Mouse (Mus musculus) neural tube, embryonic 14.5 days (tissue): Measurements from ENCODE around the gene Mrpl44. TPM values are rescaled to one million over a fixed set of nuclear protein-coding genes. Genes with fewer than 3 reads are reported as not detected.
A peak's percentile ranks its signal among the peaks of the same experiment; 100 is the strongest.

Experiments
- ATAC-seq: fragments of 200-750 bp; cut with Nextera tagmentation; 2 replicates; pipeline ENCODE4 v1.8.0; 2017; ENCODE audit warnings: low read depth, mild to moderate bottlenecking, moderate TSS enrichment, moderate library complexity
- H3K27ac ChIP-seq: fragments of 300-500 bp; sonication (generic); 2 replicates; pipeline ENCODE4 v1.5.1; 2014; ENCODE audit warnings: low read depth, mild to moderate bottlenecking, control low read depth, low read length, moderate library complexity, mixed read lengths
- H3K27me3 ChIP-seq: fragments of 300-500 bp; sonication (generic); 2 replicates; pipeline ENCODE4 v1.6.1; 2014; ENCODE audit warnings: low read length; ENCODE audit not compliant: control insufficient read depth, insufficient read depth
- H3K36me3 ChIP-seq: fragments of 300-500 bp; sonication (generic); 2 replicates; pipeline ENCODE4 v1.6.1; 2014; ENCODE audit warnings: low read length, mixed read lengths; ENCODE audit not compliant: control insufficient read depth, insufficient read depth
- H3K4me1 ChIP-seq: fragments of 300-500 bp; sonication (generic); 2 replicates; pipeline ENCODE4 v1.6.1; 2014; ENCODE audit warnings: low read length; ENCODE audit not compliant: control insufficient read depth, insufficient read depth
- H3K4me2 ChIP-seq: fragments of 300-500 bp; sonication (generic); 2 replicates; pipeline ENCODE4 v1.6.1; 2014; ENCODE audit warnings: mild to moderate bottlenecking, low read depth, low read length, control low read depth
- H3K4me3 ChIP-seq: fragments of 300-500 bp; sonication (generic); 2 replicates; pipeline ENCODE4 v1.5.1; 2014; ENCODE audit warnings: low read depth, low read length, control low read depth, mixed read lengths
- H3K9ac ChIP-seq: fragments of 300-500 bp; sonication (generic); replicated peaks from 2 replicates; pipeline ENCODE4 v1.6.1; 2014; ENCODE audit warnings: low read depth, mild to moderate bottlenecking, control low read depth, low read length, mixed read lengths
- H3K9me3 ChIP-seq: fragments of 300-500 bp; sonication (generic); 2 replicates; pipeline ENCODE4 v1.6.1; 2016; ENCODE audit warnings: low read length; ENCODE audit not compliant: control insufficient read depth
- WGBS: fragments of 180-500 bp; shearing (Covaris S2); extraction: QIAGEN DNeasy Blood & Tissue Kit; methylation state at CpG from one replicate; pipeline ENCODE4 v1.1.7; 2014; 5-methylcytosine and 5-hydroxymethylcytosine counted together
- polyA plus RNA-seq: library from polyadenylated mRNA; unstranded; fragments of >200 nt; fragmentation: Nextera tagmentation; extraction: Ambion mirVana; gene quantifications from 2 replicates; pipeline ENCODE4 v1.2.1, GENCODE M21; 2014

The Mrpl44 gene
- polyA plus RNA-seq, 1 experiment from 2014 or later = 36.5 TPM

DNA sequence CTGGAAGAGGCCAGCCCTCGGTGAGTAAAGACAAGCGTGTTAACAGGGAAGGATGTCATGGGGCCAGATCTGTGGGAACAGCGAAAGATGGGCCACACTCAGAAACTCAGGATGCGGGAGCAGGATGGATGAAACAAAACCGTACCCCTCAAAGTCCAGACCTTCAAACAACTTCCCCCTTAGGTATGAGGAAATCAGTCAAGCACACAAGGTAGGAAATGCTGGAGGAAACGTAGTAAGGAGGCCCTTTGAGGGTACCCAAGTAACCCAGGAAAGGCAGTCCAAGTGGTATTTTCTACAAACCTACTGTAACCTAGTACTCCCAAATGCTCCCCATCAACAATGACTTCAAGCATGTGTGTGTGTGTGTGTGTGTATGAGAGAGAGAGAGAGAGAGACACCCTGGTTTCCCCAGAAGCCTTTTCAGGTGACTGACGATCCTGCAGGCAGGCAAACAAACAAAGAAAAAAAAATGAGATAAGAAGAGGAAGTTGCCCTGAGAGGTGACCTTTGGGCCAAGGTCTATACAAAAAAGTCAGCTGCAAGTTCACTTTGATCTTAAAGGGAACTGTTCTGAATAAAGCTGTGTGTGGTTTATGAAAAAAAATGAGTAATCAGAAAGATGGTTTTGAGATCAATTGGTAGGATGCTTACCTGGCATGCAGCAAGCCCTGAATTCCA lies 23.7 kb upstream of the Mrpl44 start:
- H3K4me1 ChIP-seq = peaks cover 3% of the 10 kb centered on the region; the same call in 1 of the 2 replicates
- H3K9me3 ChIP-seq = no peaks in the 10 kb centered on the region
- H3K27me3 ChIP-seq = no peaks in the 10 kb centered on the region
- no peak overlapping the region for H3K9ac ChIP-seq
- H3K4me2 ChIP-seq = no peak overlapping the region
- WGBS = 90% methylated on average over 7 of the region's 7 CpGs
- no peak overlapping the region for H3K4me3 ChIP-seq
- no peak overlapping the region for H3K27ac ChIP-seq
- no peaks in the 10 kb centered on the region for H3K36me3 ChIP-seq
- ATAC-seq = no peak

DNA sequence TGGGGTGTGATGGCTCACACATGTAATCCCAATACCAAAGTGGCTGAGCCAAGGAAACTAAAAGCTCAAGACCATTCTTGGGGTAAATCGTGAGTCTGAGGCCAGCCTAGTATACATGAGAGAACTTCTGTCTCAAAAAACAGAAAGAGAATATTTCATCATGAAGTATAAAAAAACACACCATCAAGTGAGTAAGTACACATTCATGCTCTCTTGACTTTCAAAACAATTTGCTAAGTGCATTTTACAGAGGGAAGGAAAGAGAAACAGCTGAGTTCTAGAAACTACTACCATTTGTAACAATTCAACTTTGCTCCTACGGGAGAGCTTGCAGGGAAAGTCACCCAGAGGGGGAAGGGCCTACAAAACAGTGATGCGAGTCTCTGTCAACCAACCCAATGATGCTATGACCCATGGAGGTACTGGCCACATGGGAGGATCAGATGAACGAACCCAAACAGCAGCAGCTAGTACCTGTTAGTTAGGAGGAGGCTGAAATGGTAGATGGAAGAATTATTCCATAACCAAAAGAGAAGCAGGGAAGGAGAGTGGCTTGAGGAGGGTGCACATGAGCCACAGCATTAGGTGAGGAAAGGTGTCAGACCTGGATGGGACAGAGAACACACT lies 23.0 kb upstream of the Mrpl44 start:
- H3K4me2 ChIP-seq = no peak overlapping the region
- 88% methylated on average over 4 of the region's 4 CpGs for WGBS
- H3K4me1 ChIP-seq = peaks cover 3% of the 10 kb centered on the region; the same call in 1 of the 2 replicates
- H3K9ac ChIP-seq = no peak overlapping the region
- H3K36me3 ChIP-seq = no peaks in the 10 kb centered on the region
- H3K9me3 ChIP-seq = no peaks in the 10 kb centered on the region
- H3K4me3 ChIP-seq = no peak overlapping the region
- ATAC-seq = no peak
- no peak overlapping the region for H3K27ac ChIP-seq
- no peaks in the 10 kb centered on the region for H3K27me3 ChIP-seq

DNA sequence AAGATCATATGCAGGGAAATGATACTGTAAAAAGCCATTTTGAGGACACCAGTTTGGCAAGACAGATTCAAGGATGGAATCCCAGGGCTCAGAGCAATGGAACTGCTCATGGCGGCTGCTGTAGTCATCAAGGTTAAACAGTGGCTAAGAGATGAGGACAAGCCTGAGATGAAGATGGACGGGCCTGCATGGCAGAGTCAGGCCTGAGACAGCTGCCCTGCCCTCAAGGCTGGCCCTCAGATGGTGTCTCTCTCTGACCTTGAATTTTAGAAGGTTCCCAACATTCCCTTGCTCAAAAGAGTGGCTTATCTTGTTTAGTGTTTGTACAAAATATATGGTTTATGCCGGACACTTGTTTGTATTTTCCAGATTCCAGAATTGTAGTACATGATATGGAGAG lies 22.4 kb upstream of the Mrpl44 start:
- no peak overlapping the region for H3K4me3 ChIP-seq
- H3K27me3 ChIP-seq = no peaks in the 10 kb centered on the region
- WGBS = 94% methylated on average over 3 of the region's 3 CpGs
- no peak overlapping the region for H3K27ac ChIP-seq
- no peak overlapping the region for H3K9ac ChIP-seq
- H3K4me2 ChIP-seq = no peak overlapping the region
- H3K4me1 ChIP-seq = peaks cover 3% of the 10 kb centered on the region; the same call in 1 of the 2 replicates
- H3K9me3 ChIP-seq = no peaks in the 10 kb centered on the region
- ATAC-seq = no peak
- H3K36me3 ChIP-seq = no peaks in the 10 kb centered on the region

DNA sequence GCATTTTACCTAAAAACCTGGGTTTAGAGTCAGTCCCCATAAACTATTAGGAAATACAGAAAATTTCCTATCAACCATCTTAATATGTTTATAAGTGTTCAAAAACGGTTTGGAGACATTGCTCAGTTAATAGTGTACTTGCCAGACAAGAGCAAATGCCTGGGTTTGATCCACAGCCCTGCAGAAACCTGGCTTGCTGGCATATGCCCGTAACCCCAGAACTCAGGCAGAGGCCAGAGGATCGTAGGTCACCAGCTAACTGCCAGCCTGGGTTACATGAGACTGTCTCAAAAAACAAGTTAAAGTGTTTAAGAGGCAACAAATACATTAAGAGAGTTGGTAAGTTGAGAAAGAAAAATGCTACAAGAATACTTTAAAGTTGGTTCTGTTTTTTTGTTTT lies 20.9 kb upstream of the Mrpl44 start:
- no peak for ATAC-seq
- H3K4me3 ChIP-seq = no peak overlapping the region
- no peak overlapping the region for H3K4me2 ChIP-seq
- H3K36me3 ChIP-seq = no peaks in the 10 kb centered on the region
- no peak overlapping the region for H3K9ac ChIP-seq
- H3K4me1 ChIP-seq = peaks cover 15% of the 10 kb centered on the region
- 91% methylated on average over 3 of the region's 3 CpGs for WGBS
- H3K9me3 ChIP-seq = no peaks in the 10 kb centered on the region
- H3K27ac ChIP-seq = no peak overlapping the region
- no peaks in the 10 kb centered on the region for H3K27me3 ChIP-seq

DNA sequence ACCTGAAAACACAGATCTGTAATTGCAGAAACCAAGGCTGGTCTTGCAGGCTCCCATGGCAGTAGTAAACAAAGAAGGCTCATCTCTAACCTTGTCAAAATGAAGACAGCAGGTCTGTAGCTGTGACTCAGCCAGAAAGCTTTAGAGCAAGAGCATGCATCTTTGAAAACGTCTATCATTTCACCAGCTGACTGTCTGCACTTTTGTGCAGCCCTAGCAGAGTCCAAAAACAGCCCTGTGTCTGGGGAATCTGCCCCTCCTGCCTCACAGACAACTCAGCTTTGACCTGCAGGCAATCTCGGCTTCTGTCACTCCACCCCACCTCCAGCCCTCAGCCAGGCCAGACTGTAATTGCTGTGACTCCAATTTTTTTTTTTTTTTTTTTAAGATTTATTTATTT lies 20.4 kb upstream of the Mrpl44 start:
- Histone ChIP-seq H3K9me3 (no peaks in the 10 kb centered on the region), H3K4me2 (no peak overlapping the region), H3K9ac (no peak overlapping the region), H3K4me3 (no peak overlapping the region), H3K27ac (no peak overlapping the region), H3K36me3 (no peaks in the 10 kb centered on the region), H3K4me1 (peaks cover 18% of the 10 kb centered on the region), H3K27me3 (no peaks in the 10 kb centered on the region)
- 72% methylated on average over 2 of the region's 2 CpGs for WGBS
- ATAC-seq = no peak

DNA sequence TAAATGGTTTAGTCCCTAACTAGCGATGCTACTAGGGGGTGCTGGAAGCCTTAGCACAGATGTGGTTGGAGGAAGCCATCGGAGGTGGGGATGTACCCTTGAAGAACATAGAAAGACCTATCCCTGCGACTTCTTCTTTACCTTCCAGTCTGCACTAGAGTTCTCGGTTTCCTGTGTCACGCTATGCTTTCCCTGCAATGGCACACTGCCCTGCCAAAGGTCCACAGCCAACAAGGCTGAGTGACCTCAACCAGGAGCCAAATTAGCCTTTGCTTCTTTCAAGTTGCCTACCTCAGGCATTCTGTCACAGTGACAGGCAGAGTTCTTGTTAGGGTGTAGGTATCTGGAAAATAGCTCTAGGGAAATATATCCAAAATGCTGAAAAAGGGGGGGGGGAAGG lies 19.4 kb upstream of the Mrpl44 start:
- H3K9ac ChIP-seq = no peak overlapping the region
- no peaks in the 10 kb centered on the region for H3K9me3 ChIP-seq
- no peaks in the 10 kb centered on the region for H3K36me3 ChIP-seq
- no peak overlapping the region for H3K4me2 ChIP-seq
- ATAC-seq = no peak
- WGBS = 94% methylated on average over 5 of the region's 5 CpGs
- no peak overlapping the region for H3K4me3 ChIP-seq
- no peak overlapping the region for H3K27ac ChIP-seq
- H3K4me1 ChIP-seq = peaks cover 22% of the 10 kb centered on the region
- H3K27me3 ChIP-seq = no peaks in the 10 kb centered on the region

DNA sequence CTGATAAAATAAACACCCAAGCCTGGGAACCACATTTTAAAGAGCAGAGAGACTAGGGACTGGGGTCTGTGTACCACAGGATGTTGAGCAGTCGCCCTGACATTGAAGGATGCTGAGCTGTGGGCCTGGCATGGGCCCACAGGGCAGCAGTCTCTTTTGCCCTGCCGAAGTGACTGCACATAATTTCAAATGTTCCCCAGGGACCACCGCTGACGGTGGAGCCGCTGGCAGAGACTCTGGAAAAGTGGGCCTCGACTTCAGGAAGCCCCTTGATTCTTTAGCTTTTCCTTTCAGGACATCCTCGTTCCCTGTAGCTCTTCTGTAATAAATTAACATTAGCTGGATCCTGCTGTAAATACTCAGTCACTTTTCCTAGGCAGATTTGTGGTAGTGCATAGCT lies 18.7 kb upstream of the Mrpl44 start:
- Histone ChIP-seq H3K4me1 (peaks cover 23% of the 10 kb centered on the region), H3K4me3 (no peak overlapping the region), H3K36me3 (no peaks in the 10 kb centered on the region), H3K9ac (no peak overlapping the region), H3K27ac (no peak overlapping the region), H3K4me2 (no peak overlapping the region), H3K27me3 (no peaks in the 10 kb centered on the region), H3K9me3 (no peaks in the 10 kb centered on the region)
- 33% methylated on average over 7 of the region's 7 CpGs for WGBS
- ATAC-seq = no peak

DNA sequence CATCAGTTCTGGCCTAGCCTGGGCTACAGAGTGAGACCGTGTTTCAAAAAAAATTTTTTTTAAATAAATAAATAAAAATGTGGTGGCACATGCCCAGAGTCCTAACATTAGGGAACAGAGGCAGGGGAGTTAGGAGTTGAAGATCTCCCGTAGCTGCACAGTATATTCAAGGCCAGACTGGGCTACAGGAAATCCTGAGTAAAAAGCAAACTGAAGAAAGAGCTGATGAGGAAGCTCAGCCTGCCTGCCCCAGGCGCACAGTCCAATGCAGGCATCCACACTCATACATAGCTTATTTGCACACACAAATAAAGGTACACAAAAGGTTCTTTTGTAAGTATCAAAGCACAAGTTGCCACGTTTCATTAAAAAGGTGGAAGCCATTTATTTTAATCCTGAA lies 18.2 kb upstream of the Mrpl44 start:
- no peak for ATAC-seq
- H3K27ac ChIP-seq = no peak overlapping the region

DNA sequence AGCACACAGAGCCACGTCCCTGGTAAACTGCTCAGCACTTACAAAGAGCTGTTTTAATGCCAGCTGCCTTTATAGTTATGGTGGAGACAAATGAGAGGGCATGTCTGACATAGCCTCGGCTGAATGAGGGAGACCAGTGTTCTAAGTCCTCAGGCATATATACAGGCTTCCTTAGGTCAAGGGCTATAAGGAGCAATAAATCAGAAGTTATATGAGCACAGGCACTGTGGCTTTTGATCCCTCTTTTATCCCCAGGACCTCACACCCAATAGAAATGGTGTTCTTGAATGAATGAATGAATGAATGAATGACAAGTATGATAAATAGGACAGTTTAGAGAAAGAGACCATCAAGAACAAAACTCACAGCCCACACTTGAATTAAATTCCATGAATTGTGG lies 16.8 kb upstream of the Mrpl44 start:
- peak overlapping the region; percentile 21; the same call in 1 of the 2 replicates for H3K4me2 ChIP-seq
- H3K27me3 ChIP-seq = no peaks in the 10 kb centered on the region
- no peaks in the 10 kb centered on the region for H3K36me3 ChIP-seq
- no peak overlapping the region for H3K4me3 ChIP-seq
- no peak overlapping the region for H3K9ac ChIP-seq
- WGBS = 21% methylated on average over 2 of the region's 2 CpGs
- no peak overlapping the region for H3K27ac ChIP-seq
- ATAC-seq = no peak
- no peaks in the 10 kb centered on the region for H3K9me3 ChIP-seq
- peaks cover 27% of the 10 kb centered on the region for H3K4me1 ChIP-seq

More for the DNA sequence above, 18.2 kb upstream of the Mrpl44 start:
- Histone ChIP-seq H3K27me3 (no peaks in the 10 kb centered on the region), H3K4me1 (peaks cover 27% of the 10 kb centered on the region), H3K4me2 (no peak overlapping the region), H3K4me3 (no peak overlapping the region), H3K36me3 (no peaks in the 10 kb centered on the region), H3K9me3 (no peaks in the 10 kb centered on the region), H3K9ac (no peak overlapping the region)
- WGBS = 75% methylated on average over 4 of the region's 4 CpGs
